Mouse (Mus musculus) limb, embryonic 12.5 days (tissue): ENCODE data around the gene Col3a1. TPM values are rescaled to one million over a fixed set of nuclear protein-coding genes. Genes with fewer than 3 reads are reported as not detected.

Source experiments
- ATAC-seq: fragments of 200-750 bp; cut with Nextera tagmentation; 2 replicates; pipeline ENCODE4 v1.8.0; 2017; ENCODE audit warnings: low read depth, moderate TSS enrichment; ENCODE audit not compliant: insufficient number of reproducible peaks, insufficient read depth, low FRiP score, low TSS enrichment
- H3K27ac ChIP-seq: fragments of 300-500 bp; sonication (generic); 2 replicates; pipeline ENCODE4 v1.5.1; 2016; ENCODE audit warnings: mild to moderate bottlenecking, moderate library complexity
- H3K27me3 ChIP-seq: fragments of 300-500 bp; sonication (generic); 2 replicates; pipeline ENCODE4 v1.6.1; 2016; ENCODE audit warnings: mild to moderate bottlenecking, moderate library complexity
- H3K36me3 ChIP-seq: fragments of 300-500 bp; sonication (generic); 2 replicates; pipeline ENCODE4 v1.6.1; 2016; ENCODE audit warnings: mild to moderate bottlenecking, moderate library complexity
- H3K4me1 ChIP-seq: fragments of 300-500 bp; sonication (generic); replicated peaks from 2 replicates; pipeline ENCODE4 v1.6.1; 2016
- H3K4me2 ChIP-seq: fragments of 300-500 bp; sonication (generic); 2 replicates; pipeline ENCODE4 v1.6.1; 2016; ENCODE audit warnings: mild to moderate bottlenecking, moderate library complexity
- H3K4me3 ChIP-seq: fragments of 300-500 bp; sonication (generic); replicated peaks from 2 replicates; pipeline ENCODE4 v1.5.1; 2016; ENCODE audit warnings: mild to moderate bottlenecking
- H3K9ac ChIP-seq: fragments of 300-500 bp; sonication (generic); replicated peaks from 2 replicates; pipeline ENCODE4 v1.6.1; 2016; ENCODE audit warnings: mild to moderate bottlenecking, moderate library complexity
- H3K9me3 ChIP-seq: fragments of 300-500 bp; sonication (generic); 2 replicates; pipeline ENCODE4 v1.6.1; 2016; ENCODE audit warnings: mild to moderate bottlenecking, moderate library complexity
- WGBS: fragments of 180-500 bp; shearing (Covaris S2); methylation state at CpG from one replicate; pipeline ENCODE4 v1.1.7; 2016; 5-methylcytosine and 5-hydroxymethylcytosine counted together
- polyA plus RNA-seq: library from polyadenylated mRNA; unstranded; fragments of >200 nt; fragmentation: Nextera tagmentation; extraction: Ambion mirVana; gene quantifications from 2 replicates; pipeline ENCODE4 v1.2.1, GENCODE M21; 2016

The Col3a1 gene
- 864 and 890 TPM in 2 replicates for polyA plus RNA-seq

DNA sequence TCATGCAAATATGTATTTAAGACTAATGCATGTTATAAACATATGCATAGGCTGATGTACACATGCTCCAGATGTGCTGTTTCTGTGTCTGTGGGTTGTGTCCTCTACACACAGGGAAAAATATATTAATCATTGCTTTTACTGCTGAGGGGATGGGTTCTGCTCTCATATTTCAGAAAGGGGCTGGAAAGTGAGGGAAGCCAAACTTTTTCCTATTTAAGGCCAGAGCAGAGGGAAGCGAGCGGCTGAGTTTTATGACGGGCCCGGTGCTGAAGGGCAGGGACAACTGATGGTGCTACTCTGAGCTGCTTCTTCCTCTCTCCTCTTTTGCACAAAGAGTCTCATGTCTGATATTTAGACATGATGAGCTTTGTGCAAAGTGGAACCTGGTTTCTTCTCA is at the start of gene Col3a1:
Gene Col3a1 (plus strand): TSS at position 151 of the 400 bp plus-strand sequence.
- Histone ChIP-seq H3K4me1 (peaks cover 14% of the 10 kb centered on the region), H3K27ac (peak within 1 kb of the TSS; percentile 97), H3K9me3 (no peaks in the 10 kb centered on the region), H3K4me2 (peak within 1 kb of the TSS; percentile 56), H3K27me3 (no peaks in the 10 kb centered on the region), H3K36me3 (no peaks in the 10 kb centered on the region), H3K9ac (peak within 1 kb of the TSS; percentile 74), H3K4me3 (peak within 1 kb of the TSS; percentile 51)
- under 1% methylated on average over 4 of the region's 4 CpGs for WGBS
- ATAC-seq, result peak; percentile 81

DNA sequence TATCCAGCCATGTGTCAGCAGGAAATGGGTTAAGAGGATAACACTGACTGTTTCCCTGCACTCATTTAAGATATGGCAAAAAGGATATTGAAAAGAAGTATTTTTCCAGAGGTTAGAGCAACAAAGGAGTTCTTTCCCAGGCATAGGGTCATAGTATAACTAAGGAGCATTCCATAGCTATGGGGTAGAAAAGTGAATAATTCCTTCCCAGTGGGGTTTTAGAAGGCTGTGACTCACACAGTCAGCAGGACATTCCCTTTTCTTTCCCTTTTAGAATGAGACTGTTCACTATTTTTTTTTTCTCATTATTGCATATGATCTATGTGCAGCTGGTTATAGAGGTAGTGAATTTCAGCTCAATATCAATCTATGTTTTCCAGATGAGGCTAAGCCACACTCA is 41.9 kb upstream of the Col3a1 start:
- H3K27me3 ChIP-seq, result no peaks in the 10 kb centered on the region
- H3K4me2 ChIP-seq, result no peak overlapping the region
- no peaks in the 10 kb centered on the region for H3K9me3 ChIP-seq
- H3K36me3 ChIP-seq, result no peaks in the 10 kb centered on the region
- H3K27ac ChIP-seq, result no peak overlapping the region
- H3K4me1 ChIP-seq, result no peaks in the 10 kb centered on the region
- no peak overlapping the region for H3K4me3 ChIP-seq
- no peak overlapping the region for H3K9ac ChIP-seq
- ATAC-seq, result no peak

DNA sequence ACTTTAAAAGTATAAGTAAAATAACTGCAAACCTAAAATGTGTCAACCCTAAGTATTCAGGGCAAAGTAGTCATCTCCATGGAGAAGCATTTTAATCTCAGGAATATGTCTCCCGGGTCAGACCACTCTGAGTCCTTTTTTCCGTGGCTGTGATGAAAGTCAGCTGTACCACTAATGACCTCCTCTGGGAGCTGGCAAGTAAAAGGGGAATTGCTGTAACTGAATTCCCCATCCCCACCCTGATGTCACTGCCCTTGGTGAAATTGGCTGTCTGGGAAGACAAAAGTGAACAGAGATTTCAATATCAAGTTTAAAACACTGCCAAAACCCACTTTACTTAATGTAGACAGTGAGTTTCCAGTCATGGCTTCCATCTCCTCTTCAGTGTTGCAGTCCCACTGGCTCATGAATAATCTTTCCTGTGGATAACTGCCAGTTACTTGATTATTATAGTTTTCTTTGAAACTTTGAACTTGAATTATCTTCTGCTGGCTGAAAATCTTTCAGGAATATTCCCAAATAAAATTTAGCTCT is 35.3 kb upstream of the Col3a1 start:
- no peak overlapping the region for H3K27ac ChIP-seq
- H3K9ac ChIP-seq, result no peak overlapping the region
- 20% methylated on average over 2 of the region's 2 CpGs for WGBS
- no peaks in the 10 kb centered on the region for H3K9me3 ChIP-seq
- H3K27me3 ChIP-seq, result no peaks in the 10 kb centered on the region
- no peaks in the 10 kb centered on the region for H3K36me3 ChIP-seq
- no peak for ATAC-seq
- no peak overlapping the region for H3K4me2 ChIP-seq
- no peaks in the 10 kb centered on the region for H3K4me1 ChIP-seq
- no peak overlapping the region for H3K4me3 ChIP-seq

DNA sequence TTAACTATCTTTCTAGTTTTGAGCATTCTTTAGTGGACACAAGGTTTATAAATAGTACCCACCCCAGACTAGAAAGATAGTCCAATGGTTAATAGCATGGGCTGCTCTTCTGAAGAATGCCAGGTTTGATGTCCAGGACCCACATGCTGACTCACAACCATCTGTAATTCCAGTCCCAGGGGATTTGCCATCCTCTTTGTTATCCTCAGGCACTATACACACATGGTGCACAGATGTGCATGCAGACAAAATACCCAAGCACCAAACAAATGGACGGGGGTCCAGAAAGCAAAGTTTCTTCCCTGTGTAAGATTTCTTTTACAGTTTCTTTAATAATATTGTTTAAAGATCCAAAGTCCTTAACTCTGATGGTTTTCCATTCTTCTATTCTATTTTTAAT is 23.4 kb upstream of the Col3a1 start:
- H3K27ac ChIP-seq, result no peak overlapping the region
- H3K36me3 ChIP-seq, result no peaks in the 10 kb centered on the region
- no peaks in the 10 kb centered on the region for H3K4me1 ChIP-seq
- H3K4me2 ChIP-seq, result no peak overlapping the region
- no peak overlapping the region for H3K9ac ChIP-seq
- no peaks in the 10 kb centered on the region for H3K9me3 ChIP-seq
- 35% methylated on average over 1 of the region's 1 CpGs for WGBS
- ATAC-seq, result no peak
- H3K4me3 ChIP-seq, result no peak overlapping the region
- H3K27me3 ChIP-seq, result no peaks in the 10 kb centered on the region

DNA sequence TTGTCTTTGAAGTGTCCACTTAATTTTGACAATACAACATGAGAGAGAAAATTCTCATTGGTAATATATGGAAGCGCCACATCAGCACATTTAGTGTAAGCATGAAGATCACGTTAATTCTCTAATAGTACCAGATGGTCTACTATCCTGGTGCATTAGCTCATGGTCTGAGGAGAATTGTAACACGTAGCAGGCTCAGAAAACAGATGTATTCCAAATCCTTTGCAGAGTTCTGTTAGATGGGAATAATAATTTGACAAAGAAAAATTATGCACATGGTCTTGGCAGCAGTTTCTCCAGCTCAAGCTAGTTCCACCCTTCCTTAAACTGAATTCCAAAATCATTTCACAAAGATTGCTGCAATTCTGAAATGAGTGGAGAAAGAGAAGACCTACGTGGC is 21.3 kb upstream of the Col3a1 start:
- Histone ChIP-seq H3K27me3 (no peaks in the 10 kb centered on the region), H3K9me3 (no peaks in the 10 kb centered on the region), H3K36me3 (no peaks in the 10 kb centered on the region), H3K4me2 (no peak overlapping the region), H3K27ac (no peak overlapping the region), H3K4me1 (no peaks in the 10 kb centered on the region), H3K9ac (no peak overlapping the region), H3K4me3 (no peak overlapping the region)
- 82% methylated on average over 4 of the region's 4 CpGs for WGBS
- ATAC-seq, result no peak

DNA sequence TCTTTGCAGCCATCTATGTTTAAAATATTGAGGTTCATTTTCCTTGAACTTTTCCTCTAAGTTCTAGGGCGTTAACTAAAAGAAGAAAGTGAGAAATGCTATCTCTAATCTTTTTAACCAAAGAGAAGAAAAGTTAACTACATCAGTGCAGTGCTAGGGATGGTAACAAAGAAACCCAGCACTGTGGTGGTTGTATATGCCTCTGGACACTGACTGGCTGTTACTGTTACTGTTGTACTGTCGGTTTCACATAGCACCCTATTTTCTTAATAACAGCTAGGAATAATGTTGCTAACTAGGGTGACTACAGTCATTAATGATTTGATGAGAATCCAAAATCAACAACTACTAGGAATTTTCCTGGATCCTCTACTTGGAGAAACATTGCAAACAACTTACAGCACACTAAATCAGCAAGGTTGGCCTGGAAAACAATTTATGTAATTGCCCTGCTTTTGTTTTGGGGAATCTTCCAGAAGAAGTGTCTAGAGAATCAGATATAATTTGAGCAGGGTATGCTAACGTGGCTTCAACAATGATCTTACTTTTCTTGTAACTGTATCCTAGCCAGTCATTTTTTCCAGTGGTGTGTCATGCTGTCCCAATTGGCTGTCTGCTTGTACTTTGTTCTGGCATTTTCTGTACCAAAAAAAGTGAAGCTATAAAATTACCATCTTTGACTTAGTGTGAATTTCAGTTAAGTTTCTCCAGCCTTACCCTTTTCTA is 11.8 kb upstream of the Col3a1 start:
- 84% methylated on average over 3 of the region's 3 CpGs for WGBS
- H3K36me3 ChIP-seq, result no peaks in the 10 kb centered on the region
- ATAC-seq, result no peak
- no peak overlapping the region for H3K9ac ChIP-seq
- no peak overlapping the region for H3K27ac ChIP-seq
- H3K4me3 ChIP-seq, result no peak overlapping the region
- H3K4me2 ChIP-seq, result no peak overlapping the region
- H3K27me3 ChIP-seq, result no peaks in the 10 kb centered on the region
- no peaks in the 10 kb centered on the region for H3K9me3 ChIP-seq
- no peaks in the 10 kb centered on the region for H3K4me1 ChIP-seq

DNA sequence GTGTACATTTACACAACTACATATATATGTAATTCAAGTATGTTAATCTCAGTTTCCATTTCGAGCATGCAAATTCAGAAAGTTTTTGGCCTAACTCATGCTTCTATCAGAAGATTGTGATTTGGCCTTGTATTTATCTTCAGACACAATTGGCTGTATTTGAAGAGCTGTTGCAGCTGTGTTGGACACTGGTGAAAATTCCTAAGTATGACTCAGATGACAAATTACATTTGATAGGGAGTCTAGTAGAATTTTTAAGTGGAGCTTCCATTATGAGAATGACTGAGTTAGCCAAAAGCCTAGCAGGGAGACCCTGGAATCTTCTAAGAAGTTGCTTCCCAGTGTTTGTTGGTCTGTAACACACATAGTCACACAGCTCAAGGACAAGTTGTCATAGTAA is 7.1 kb upstream of the Col3a1 start:
- 89% methylated on average over 1 of the region's 1 CpGs for WGBS
- Histone ChIP-seq H3K4me1 (no peaks in the 10 kb centered on the region), H3K9me3 (no peaks in the 10 kb centered on the region)

DNA sequence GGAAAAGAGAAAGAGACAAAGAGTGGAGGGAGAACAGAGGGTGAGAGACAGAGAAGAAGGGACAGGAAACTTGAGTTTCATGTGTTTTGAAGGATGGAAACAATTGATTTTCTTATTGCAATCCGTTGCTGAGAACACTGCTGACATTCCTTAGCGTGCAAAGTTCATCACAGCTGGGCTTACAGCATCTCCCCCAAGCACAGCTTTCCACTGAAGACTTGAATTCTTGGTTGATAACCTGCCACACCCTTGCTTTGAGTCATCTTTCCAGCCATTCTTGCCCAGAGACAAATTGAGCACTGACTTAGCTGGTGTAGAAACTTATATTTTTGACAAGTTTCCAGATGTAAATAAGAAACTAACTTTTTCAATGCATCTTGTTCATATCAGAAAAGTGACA is 2.3 kb upstream of the Col3a1 start:
- H3K4me3 ChIP-seq, result no peak overlapping the region
- no peak overlapping the region for H3K4me2 ChIP-seq
- no peak overlapping the region for H3K27ac ChIP-seq
- H3K27me3 ChIP-seq, result no peaks in the 10 kb centered on the region
- H3K9ac ChIP-seq, result no peak overlapping the region
- H3K36me3 ChIP-seq, result no peaks in the 10 kb centered on the region
- H3K4me1 ChIP-seq, result peaks cover 8% of the 10 kb centered on the region; the same call in 1 of the 2 replicates
- 76% methylated on average over 2 of the region's 2 CpGs for WGBS
- ATAC-seq, result no peak
- no peaks in the 10 kb centered on the region for H3K9me3 ChIP-seq

More for the DNA sequence above, 7.1 kb upstream of the Col3a1 start:
- Histone ChIP-seq H3K27me3 (no peaks in the 10 kb centered on the region), H3K4me2 (no peak overlapping the region), H3K9ac (no peak overlapping the region), H3K27ac (no peak overlapping the region), H3K36me3 (no peaks in the 10 kb centered on the region), H3K4me3 (no peak overlapping the region)
- ATAC-seq, result no peak

DNA sequence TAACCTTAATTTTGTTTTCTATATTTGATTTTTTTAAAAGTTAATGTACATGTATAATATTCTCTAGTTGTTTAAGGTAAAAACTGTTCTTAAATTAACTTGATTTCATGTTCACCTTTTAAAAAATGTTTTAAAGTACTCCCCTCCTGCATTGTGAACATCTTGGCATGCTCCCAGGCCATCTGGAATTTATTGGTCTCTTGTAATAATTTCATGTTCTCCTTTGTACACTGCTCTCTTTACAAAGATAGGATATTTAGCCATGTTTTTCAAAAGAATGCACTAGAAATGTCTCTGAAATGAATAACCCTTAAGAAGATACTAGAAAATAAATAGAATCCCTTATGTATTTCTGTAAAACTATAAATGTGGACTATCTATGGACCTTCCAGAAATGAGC is 624 bp downstream of the Col3a1 start:
- ATAC-seq, result no peak
- Histone ChIP-seq H3K4me2 (peak overlapping the region; percentile 56), H3K4me1 (peaks cover 18% of the 10 kb centered on the region), H3K9ac (peak overlapping the region; percentile 74), H3K9me3 (no peaks in the 10 kb centered on the region), H3K36me3 (no peaks in the 10 kb centered on the region), H3K27me3 (no peaks in the 10 kb centered on the region), H3K4me3 (peak overlapping the region; percentile 51), H3K27ac (peak overlapping the region; percentile 97)

DNA sequence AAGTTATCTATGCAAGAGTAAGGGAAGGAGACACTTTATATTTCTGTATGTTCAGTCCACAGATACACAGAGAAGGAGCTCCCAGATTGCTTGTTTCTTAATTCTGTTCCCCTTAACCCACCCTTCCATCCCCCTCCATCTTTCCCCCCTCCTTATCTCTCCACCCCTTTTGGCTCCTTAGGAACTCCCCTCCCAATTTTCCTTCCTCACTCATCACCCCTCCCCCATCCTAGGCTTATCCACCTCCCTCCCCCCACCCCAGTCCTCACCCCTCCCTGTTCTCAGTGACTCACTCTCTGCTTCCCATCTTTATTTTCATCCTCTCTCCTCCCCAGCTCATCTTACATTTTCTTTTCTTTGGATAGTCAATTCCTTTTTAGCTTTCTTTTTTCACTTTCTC is 1.5 kb downstream of the Col3a1 start:
- peak overlapping the region; percentile 82 for H3K27ac ChIP-seq
- ATAC-seq, result 0 out of 2 replicates have a peak, but pooled peaks have one; percentile 46

DNA sequence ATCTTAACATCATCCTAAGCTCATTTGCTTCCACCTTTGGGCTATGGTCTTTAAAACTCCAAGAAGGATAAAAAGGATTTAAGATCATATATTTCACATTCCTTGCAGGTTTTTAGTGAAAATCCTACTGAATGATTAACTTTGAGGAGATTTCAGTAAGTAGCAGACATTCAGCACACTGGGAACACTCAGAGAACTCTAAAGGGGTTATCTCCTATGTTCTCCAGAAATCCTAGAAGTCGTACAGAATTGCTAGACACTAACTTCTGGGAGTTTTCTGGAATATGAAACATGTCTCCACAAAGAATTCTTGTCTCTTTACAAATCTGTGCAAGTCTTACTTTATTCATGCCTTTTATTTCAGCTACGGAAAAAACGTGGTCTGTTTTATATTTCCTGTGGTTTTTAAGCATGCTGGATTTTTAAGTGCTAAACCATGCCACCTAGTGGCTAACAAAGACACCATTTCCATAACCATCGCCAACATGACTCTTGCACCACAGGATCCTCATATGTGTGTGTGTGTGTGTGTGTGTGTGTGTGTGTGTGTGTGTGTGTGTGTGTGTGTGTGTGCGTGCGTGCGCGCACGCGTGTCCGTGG is 2.5 kb downstream of the Col3a1 start:
- Histone ChIP-seq H3K27ac (peak overlapping the region; percentile 86), H3K9ac (peak overlapping the region; percentile 40; the same call in 1 of the 2 replicates), H3K9me3 (no peaks in the 10 kb centered on the region), H3K4me2 (peak overlapping the region; percentile 56), H3K36me3 (no peaks in the 10 kb centered on the region), H3K4me1 (peaks cover 18% of the 10 kb centered on the region), H3K27me3 (no peaks in the 10 kb centered on the region), H3K4me3 (peak overlapping the region; percentile 51)
- no peak for ATAC-seq
- 8% methylated on average over 6 of the region's 11 CpGs for WGBS

More for the DNA sequence above, 1.5 kb downstream of the Col3a1 start:
- Histone ChIP-seq H3K9ac (peak overlapping the region; percentile 74), H3K4me2 (peak overlapping the region; percentile 56), H3K27me3 (no peaks in the 10 kb centered on the region), H3K36me3 (no peaks in the 10 kb centered on the region), H3K4me3 (peak overlapping the region; percentile 51), H3K9me3 (no peaks in the 10 kb centered on the region), H3K4me1 (peaks cover 18% of the 10 kb centered on the region)
